Mouse (Mus musculus) lung, postnatal 0 days (tissue): ENCODE data around the gene Sypl2. TPM values are rescaled to one million over a fixed set of nuclear protein-coding genes. Genes with fewer than 3 reads are reported as not detected.
"Not testable (repeated sequence)": the region's sequence is repeated elsewhere in the genome, so short reads cannot be mapped to it uniquely, and the experiment has no call there.

Experiments used
- ATAC-seq: fragments of 200-750 bp; cut with Nextera tagmentation; 2 replicates; pipeline ENCODE4 v1.8.0; 2017; ENCODE audit warnings: moderate library complexity
- DNase-seq: peaks from one replicate; pipeline ENCODE4 v3.0.0-alpha.2; 2016; ENCODE audit warnings: low spot score
- H3K27ac ChIP-seq: fragments of 300-500 bp; sonication (generic); 2 replicates; pipeline ENCODE4 v1.5.1; 2014; ENCODE audit warnings: antibody characterized with exemption, mild to moderate bottlenecking, low read length, mixed read lengths
- H3K27me3 ChIP-seq: fragments of 300-500 bp; sonication (generic); replicated peaks from 2 replicates; pipeline ENCODE4 v1.6.1; 2014; ENCODE audit warnings: low read length, mixed read lengths; ENCODE audit not compliant: insufficient read depth
- H3K36me3 ChIP-seq: fragments of 300-500 bp; sonication (generic); 2 replicates; pipeline ENCODE4 v1.6.1; 2014; ENCODE audit warnings: low read length, mixed read lengths; ENCODE audit not compliant: insufficient read depth
- H3K4me1 ChIP-seq: fragments of 300-500 bp; sonication (generic); 2 replicates; pipeline ENCODE4 v1.6.1; 2014; ENCODE audit warnings: antibody characterized with exemption, low read depth, low read length, mixed read lengths; ENCODE audit not compliant: insufficient read depth
- H3K4me2 ChIP-seq: fragments of 300-500 bp; sonication (generic); replicated peaks from 2 replicates; pipeline ENCODE4 v1.6.1; 2014; ENCODE audit warnings: low read depth, mild to moderate bottlenecking, low read length, moderate library complexity, mixed read lengths
- H3K4me3 ChIP-seq: fragments of 300-500 bp; sonication (generic); 2 replicates; pipeline ENCODE4 v1.5.1; 2014; ENCODE audit warnings: low read depth, low read length
- H3K9ac ChIP-seq: fragments of 300-500 bp; sonication (generic); replicated peaks from 2 replicates; pipeline ENCODE4 v1.6.1; 2014; ENCODE audit warnings: low read depth, mild to moderate bottlenecking
- H3K9me3 ChIP-seq: fragments of 300-500 bp; sonication (generic); 2 replicates; pipeline ENCODE4 v1.6.1; 2016; ENCODE audit warnings: low read length, mixed read lengths
- CTCF ChIP-seq: IDR thresholded peaks from 2 replicates; pipeline ENCODE4 v1.5.1; 2016; ENCODE audit warnings: antibody characterized with exemption, mild to moderate bottlenecking
- EP300 ChIP-seq: IDR thresholded peaks from 2 replicates; pipeline ENCODE4 v1.6.1; 2016; ENCODE audit warnings: antibody characterized with exemption, mild to moderate bottlenecking, control low read depth
- WGBS: fragments of 180-500 bp; shearing (Covaris S2); extraction: QIAGEN DNeasy Blood & Tissue Kit; methylation state at CpG from one replicate; pipeline ENCODE4 v1.1.7; 2014; 5-methylcytosine and 5-hydroxymethylcytosine counted together
- polyA plus RNA-seq: library from polyadenylated mRNA; unstranded; fragments of >200 nt; fragmentation: Nextera tagmentation; extraction: Ambion mirVana; gene quantifications from 2 replicates; pipeline ENCODE4 v1.2.1, GENCODE M21; 2015

Sypl2 gene
- polyA plus RNA-seq, 1 experiment from 2014 or later: not detected

GRCm38 (mm10) chr3:108241243-108241839 is 14.9 kb upstream of the Sypl2 start:
- Histone ChIP-seq H3K27me3 (no peaks in the 10 kb centered on the region), H3K4me1 (no peaks in the 10 kb centered on the region), H3K9me3 (no peaks in the 10 kb centered on the region), H3K27ac (no peak overlapping the region), H3K4me2 (no peak overlapping the region), H3K4me3 (no peak overlapping the region), H3K36me3 (no peaks in the 10 kb centered on the region), H3K9ac (no peak overlapping the region)
- DNase-seq: no peak
- TF ChIP-seq CTCF (no peak), EP300 (no peak)
- 84% methylated on average over 3 of the region's 3 CpGs for WGBS
- ATAC-seq: no peak

- not testable (repeated sequence) for H3K4me3 ChIP-seq, ATAC-seq, H3K36me3 ChIP-seq, H3K9me3 ChIP-seq, H3K27me3 ChIP-seq, DNase-seq, H3K4me1 ChIP-seq, H3K4me2 ChIP-seq, H3K9ac ChIP-seq, H3K27ac ChIP-seq
- WGBS: 82% methylated on average over 4 of the region's 4 CpGs
Measured at GRCm38 (mm10) chr3:108237474-108238102, 11.1 kb upstream of the Sypl2 start.

GRCm38 (mm10) chr3:108231646-108232045 is 5.2 kb upstream of the Sypl2 start:
- no peak for ATAC-seq

GRCm38 (mm10) chr3:108227521-108227920 is 1.1 kb upstream of the Sypl2 start:
- no peak overlapping the region for H3K9ac ChIP-seq
- H3K36me3 ChIP-seq: no peaks in the 10 kb centered on the region
- TF ChIP-seq EP300 (no peak), CTCF (no peak)
- H3K4me1 ChIP-seq: no peaks in the 10 kb centered on the region
- DNase-seq: no peak
- no peaks in the 10 kb centered on the region for H3K9me3 ChIP-seq
- peaks cover 16% of the 10 kb centered on the region for H3K27me3 ChIP-seq
- no peak overlapping the region for H3K4me2 ChIP-seq
- H3K4me3 ChIP-seq: no peak overlapping the region
- WGBS: 73% methylated on average over 2 of the region's 2 CpGs
- no peak overlapping the region for H3K27ac ChIP-seq
- no peak for ATAC-seq

More at GRCm38 (mm10) chr3:108231646-108232045, 5.2 kb upstream of the Sypl2 start:
- H3K4me3 ChIP-seq: no peak overlapping the region
- no peaks in the 10 kb centered on the region for H3K9me3 ChIP-seq
- H3K27ac ChIP-seq: no peak overlapping the region
- H3K4me1 ChIP-seq: no peaks in the 10 kb centered on the region
- H3K27me3 ChIP-seq: peaks cover under 1% of the 10 kb centered on the region; the same call in 1 of the 2 replicates
- no peak overlapping the region for H3K9ac ChIP-seq
- TF ChIP-seq EP300 (no peak), CTCF (no peak)
- H3K36me3 ChIP-seq: no peaks in the 10 kb centered on the region
- 54% methylated on average over 4 of the region's 4 CpGs for WGBS
- DNase-seq: no peak
- H3K4me2 ChIP-seq: no peak overlapping the region

GRCm38 (mm10) chr3:108225711-108226557 is 514 bp downstream of the Sypl2 start:
- Histone ChIP-seq H3K4me2 (peak overlapping the region; percentile 72), H3K27me3 (peaks cover 16% of the 10 kb centered on the region), H3K4me1 (no peaks in the 10 kb centered on the region), H3K4me3 (peak overlapping the region; percentile 42), H3K27ac (no peak overlapping the region), H3K9ac (no peak overlapping the region), H3K9me3 (no peaks in the 10 kb centered on the region), H3K36me3 (no peaks in the 10 kb centered on the region)
- WGBS: 4% methylated on average over 54 of the region's 67 CpGs
- peak; percentile 8; the same call in 1 of the 2 replicates for ATAC-seq
- TF ChIP-seq EP300 (no peak), CTCF (no peak)
- no peak for DNase-seq

- WGBS: 64% methylated on average over 3 of the region's 3 CpGs
- Histone ChIP-seq H3K36me3 (no peaks in the 10 kb centered on the region), H3K4me2 (no peak overlapping the region), H3K27ac (no peak overlapping the region), H3K9me3 (no peaks in the 10 kb centered on the region), H3K9ac (no peak overlapping the region), H3K4me3 (no peak overlapping the region), H3K4me1 (no peaks in the 10 kb centered on the region), H3K27me3 (peaks cover 6% of the 10 kb centered on the region; the same call in 1 of the 2 replicates)
- DNase-seq (no peak), ATAC-seq (no peak)
- TF ChIP-seq CTCF (no peak), EP300 (no peak)
Measured at GRCm38 (mm10) chr3:108220661-108221060, 5.8 kb downstream of the Sypl2 start.
